24 mouse cellular contexts compared by ENCODE assay signal in the genomic region with DNA sequence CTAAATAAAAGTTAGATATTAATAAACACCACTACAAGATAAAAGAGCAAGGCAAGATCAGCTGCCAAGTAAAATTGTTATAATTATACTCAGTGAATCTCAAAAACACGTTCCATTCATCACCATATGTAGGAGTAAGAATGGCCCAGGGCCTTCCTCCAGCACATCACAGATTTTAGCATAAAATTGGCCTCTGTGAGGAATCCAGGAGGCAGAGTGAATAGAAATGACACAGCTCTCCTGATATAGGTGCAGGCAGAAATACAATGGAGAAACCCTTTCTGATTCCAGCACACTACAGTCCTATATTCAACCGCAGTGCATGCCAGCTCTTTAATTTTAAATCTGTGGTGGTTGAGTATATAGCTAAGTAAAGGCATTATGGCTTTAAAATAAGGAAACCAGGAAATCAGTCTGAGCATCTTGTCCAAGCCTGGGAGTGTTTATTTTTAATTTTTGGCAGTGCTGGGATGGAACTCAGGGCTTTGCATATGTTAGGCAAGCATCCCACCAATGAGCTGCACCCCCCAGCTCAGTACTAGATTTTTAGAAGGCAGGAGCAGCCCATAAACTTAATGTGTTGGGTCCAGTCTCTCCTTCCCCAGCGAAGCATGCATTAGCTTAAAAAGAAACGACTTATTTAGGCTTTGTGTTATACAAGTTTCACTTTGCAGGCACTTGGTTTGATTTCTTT.
A peak's percentile ranks its signal among the peaks of the same experiment; 100 is the strongest.
DNase-seq lines count a peak whose midpoint lies in the region; ATAC-seq and TF ChIP-seq lines count a peak whose summit lies in the region.
"Had no signal": no experiment of that assay in that cellular context is flagged by ENCODE, and none has a peak within 500 bp of the region (broad histone marks: within the 10 kb centered on the region; RNA-seq: fewer than 3 reads in every experiment).

No protein-coding gene starts in this region.

- no peaks in the 10 kb centered on the region for H3K9me3 ChIP-seq in forebrain, embryonic 14.5 days (replicated peaks; ENCODE audit: control insufficient read depth, low read length)
- no peaks in the 10 kb centered on the region for H3K9me3 ChIP-seq in forebrain, embryonic 10.5 days
- H3K9me3 ChIP-seq in midbrain, postnatal 0 days (ENCODE audit: low read length) = no peaks in the 10 kb centered on the region
- H3K9me3 ChIP-seq: embryonic facial prominence, embryonic 12.5 days; heart, embryonic 15.5 days; limb, embryonic 10.5 days; liver, embryonic 15.5 days; stomach, embryonic 15.5 days had no signal

- H3K27me3 ChIP-seq in forebrain, embryonic 14.5 days (replicated peaks; ENCODE audit: control insufficient read depth, insufficient read depth, low read length) = no peaks in the 10 kb centered on the region
- no peaks in the 10 kb centered on the region for H3K27me3 ChIP-seq in forebrain, embryonic 10.5 days (ENCODE audit: poor library complexity, severe bottlenecking)
- no peaks in the 10 kb centered on the region for H3K27me3 ChIP-seq in midbrain, postnatal 0 days (ENCODE audit: insufficient read depth, low read length)
- H3K27me3 ChIP-seq: embryonic facial prominence, embryonic 12.5 days; heart, embryonic 15.5 days; liver, embryonic 15.5 days; stomach, embryonic 15.5 days had no signal

- ATAC-seq in forebrain, embryonic 14.5 days = peak; percentile 7; the same call in 1 of the 2 replicates
- no peak; the same call in 1 of the 2 replicates for ATAC-seq in midbrain, postnatal 0 days (ENCODE audit: low FRiP score)
- ATAC-seq: intestine, embryonic 16.5 days had no signal

- DNase-seq in forebrain, embryonic 14.5 days (ENCODE audit: low spot score) = peak; percentile 14
- DNase-seq in forebrain, embryonic 10.5 days (ENCODE audit: extremely low spot score, low spot score) = no peak
- DNase-seq in left cerebral cortex, postnatal 25 days (ENCODE audit: low spot score in 2 of 2) = peak; percentile 18 to 67
- DNase-seq in left cerebral cortex, postnatal 4 days = no peak
- peak; percentile 50 to 67 for DNase-seq in right cerebral cortex, postnatal 10 days (ENCODE audit: low spot score in 2 of 2)
- no peak for DNase-seq in right cerebral cortex, postnatal 14 days
- no peak for DNase-seq in midbrain, postnatal 0 days (ENCODE audit: low spot score)
- no peak for DNase-seq in lung, postnatal 14 days
- DNase-seq: adrenal gland, postnatal 25 days; cerebellum, adult 18-20 months; cerebellum, postnatal 14 days; heart, postnatal 36 days; kidney, adult 9 months; kidney, postnatal 25 days; liver; thymus, adult 18-20 months; thymus, postnatal 36 days had no signal

- no peak overlapping the region for H3K4me3 ChIP-seq in forebrain, embryonic 14.5 days (ENCODE audit: low read depth, low read length)
- no peak overlapping the region for H3K4me3 ChIP-seq in forebrain, embryonic 10.5 days
- H3K4me3 ChIP-seq in midbrain, postnatal 0 days (ENCODE audit: low read depth, low read length) = no peak overlapping the region
- H3K4me3 ChIP-seq: embryonic facial prominence, embryonic 12.5 days; heart, embryonic 15.5 days; layer of hippocampus, adult 2 months; limb, embryonic 10.5 days; liver, embryonic 15.5 days; stomach, embryonic 15.5 days had no signal

- no peak for TF ChIP-seq CTCF in midbrain, postnatal 0 days (IDR thresholded peaks at IDR 0.05)

- 83% methylated on average over 4 of the region's 4 CpGs for WGBS in forebrain, embryonic 14.5 days
- whole genome bisulfite sequencing in forebrain, embryonic 10.5 days = 86% methylated on average over 4 of the region's 4 CpGs
- WGBS in midbrain, postnatal 0 days = 67% methylated on average over 4 of the region's 4 CpGs

- intact Hi-C loops in left cerebral cortex, postnatal 25 days (cut with DNase I) = loop anchor here (5.0 kb wide), 1 partner anchor 160 kb away; the partner anchor contains the start of gene Ptprz1
- intact Hi-C loops in left cerebral cortex, postnatal 4 days (cut with DNase I) = no loop called here

- H3K4me1 ChIP-seq in forebrain, embryonic 14.5 days (ENCODE audit: control insufficient read depth, insufficient read depth, low read length) = peaks cover 10% of the 10 kb centered on the region
- H3K4me1 ChIP-seq in forebrain, embryonic 10.5 days = peaks cover 14% of the 10 kb centered on the region
- H3K4me1 ChIP-seq in midbrain, postnatal 0 days (ENCODE audit: insufficient read depth, low read length) = peaks cover 3% of the 10 kb centered on the region; the same call in 1 of the 2 replicates
- H3K4me1 ChIP-seq: embryonic facial prominence, embryonic 12.5 days; limb, embryonic 10.5 days; liver, embryonic 15.5 days; stomach, embryonic 15.5 days had no signal

- no peak overlapping the region for H3K9ac ChIP-seq in forebrain, embryonic 14.5 days (ENCODE audit: low read length)
- no peak overlapping the region for H3K9ac ChIP-seq in midbrain, postnatal 0 days (replicated peaks; ENCODE audit: low read length, poor library complexity, severe bottlenecking)
- H3K9ac ChIP-seq: embryonic facial prominence, embryonic 12.5 days; heart, embryonic 15.5 days; liver, embryonic 15.5 days; stomach, embryonic 15.5 days had no signal

- H3K36me3 ChIP-seq in forebrain, embryonic 14.5 days (ENCODE audit: control insufficient read depth, insufficient read depth, low read length) = no peaks in the 10 kb centered on the region
- H3K36me3 ChIP-seq in forebrain, embryonic 10.5 days (replicated peaks) = no peaks in the 10 kb centered on the region
- H3K36me3 ChIP-seq in midbrain, postnatal 0 days (ENCODE audit: insufficient read depth, low read length) = no peaks in the 10 kb centered on the region
- H3K36me3 ChIP-seq: embryonic facial prominence, embryonic 12.5 days; heart, embryonic 15.5 days; limb, embryonic 10.5 days; liver, embryonic 15.5 days; stomach, embryonic 15.5 days had no signal

- H3K4me2 ChIP-seq in forebrain, embryonic 14.5 days (ENCODE audit: low read length) = no peak overlapping the region
- H3K4me2 ChIP-seq in midbrain, postnatal 0 days (ENCODE audit: low read depth, low read length, poor library complexity, severe bottlenecking) = no peak overlapping the region
- H3K4me2 ChIP-seq: embryonic facial prominence, embryonic 12.5 days; heart, embryonic 15.5 days; liver, embryonic 15.5 days; stomach, embryonic 15.5 days had no signal

- H3K27ac ChIP-seq in forebrain, embryonic 14.5 days (ENCODE audit: low read depth, low read length) = no peak overlapping the region
- H3K27ac ChIP-seq in forebrain, embryonic 10.5 days = no peak overlapping the region
- H3K27ac ChIP-seq in midbrain, postnatal 0 days (ENCODE audit: low read depth, low read length) = peak overlapping the region; percentile 32; the same call in 1 of the 2 replicates
- H3K27ac ChIP-seq: embryonic facial prominence, embryonic 12.5 days; heart, embryonic 15.5 days; limb, embryonic 10.5 days; liver, embryonic 15.5 days; stomach, embryonic 15.5 days had no signal

Comparison
In these comparisons a context has a peak if more than half of its experiments do, and no peak if none do; other contexts are left out.
1. DNase-seq: peak in forebrain, embryonic 14.5 days (single experiment), left cerebral cortex, postnatal 25 days (2 of 2) and right cerebral cortex, postnatal 10 days (2 of 2); none in forebrain, embryonic 10.5 days (single experiment), left cerebral cortex, postnatal 4 days (single experiment), right cerebral cortex, postnatal 14 days (single experiment), midbrain, postnatal 0 days (single experiment) and lung, postnatal 14 days (single experiment).